Mouse (Mus musculus) olfactory bulb, adult 2 months (tissue): ENCODE data around the gene Kcnq5. TPM values are rescaled to one million over a fixed set of nuclear protein-coding genes. Genes with fewer than 3 reads are reported as not detected.
"Not testable (repeated sequence)": the region's sequence is repeated elsewhere in the genome, so short reads cannot be mapped to it uniquely, and the experiment has no call there.

ENCODE experiments used
- H3K27ac ChIP-seq: fragments of 200-500 bp; 2 replicates; pipeline ENCODE4 v1.5.1; 2012; ENCODE audit warnings: low read depth, low read length; ENCODE audit not compliant: insufficient read depth
- H3K4me1 ChIP-seq: fragments of 200-500 bp; 2 replicates; pipeline ENCODE4 v1.6.1; 2012; ENCODE audit warnings: low read length; ENCODE audit not compliant: control insufficient read depth, insufficient read depth
- H3K4me3 ChIP-seq: fragments of 200-500 bp; 2 replicates; pipeline ENCODE4 v1.5.1; 2012; ENCODE audit warnings: mild to moderate bottlenecking, low read depth, low read length, moderate library complexity; ENCODE audit not compliant: insufficient read depth
- CTCF ChIP-seq: fragments of 200-500 bp; IDR thresholded peaks from 2 replicates; pipeline ENCODE4 v1.5.1; 2012; ENCODE audit warnings: low read depth, mild to moderate bottlenecking, low read length, moderate library complexity; ENCODE audit not compliant: insufficient read depth
- POLR2A ChIP-seq: fragments of 200-500 bp; IDR thresholded peaks from 2 replicates; pipeline ENCODE4 v1.6.1; 2012; ENCODE audit warnings: mild to moderate bottlenecking, low read depth, low read length, moderate library complexity; ENCODE audit not compliant: insufficient read depth
- WGBS: fragments of 180-500 bp; shearing (Covaris S2); methylation state at CpG from one replicate; pipeline ENCODE4 v1.1.7; 2018; 5-methylcytosine and 5-hydroxymethylcytosine counted together
- polyA plus RNA-seq: library from polyadenylated mRNA; stranded (reverse); fragments of >200 nt; gene quantifications from 2 replicates; pipeline ENCODE4 v1.2.4, GENCODE M21; 2012; ENCODE audit warnings: low replicate concordance; ENCODE audit not compliant: missing spikeins, insufficient read depth, insufficient read length

The Kcnq5 gene
- polyA plus RNA-seq, 1 experiment: not detected

- WGBS: 97% methylated on average over 3 of the region's 3 CpGs
- Histone ChIP-seq H3K27ac (no peak overlapping the region), H3K4me3 (no peak overlapping the region), H3K4me1 (no peaks in the 10 kb centered on the region)
- TF ChIP-seq POLR2A: no peak
- TF ChIP-seq CTCF: no peak
Observed at GRCm38 (mm10) chr1:21618712-21619111, 343.0 kb downstream of the Kcnq5 start.

GRCm38 (mm10) chr1:21616666-21617065, 345.1 kb downstream of the Kcnq5 start:
- H3K4me3 ChIP-seq: no peak overlapping the region
- 32% methylated on average over 4 of the region's 4 CpGs for WGBS
- H3K4me1 ChIP-seq: no peaks in the 10 kb centered on the region
- TF ChIP-seq CTCF: no peak
- no peak for TF ChIP-seq POLR2A
- H3K27ac ChIP-seq: no peak overlapping the region

GRCm38 (mm10) chr1:21613933-21614332, 347.8 kb downstream of the Kcnq5 start:
- TF ChIP-seq POLR2A (no peak), CTCF (no peak)
- Histone ChIP-seq H3K27ac (no peak overlapping the region), H3K4me3 (no peak overlapping the region), H3K4me1 (no peaks in the 10 kb centered on the region)
- WGBS: 90% methylated on average over 2 of the region's 2 CpGs

GRCm38 (mm10) chr1:21604003-21604402, 357.7 kb downstream of the Kcnq5 start:
- WGBS: 84% methylated on average over 4 of the region's 4 CpGs
- Histone ChIP-seq H3K4me1 (no peaks in the 10 kb centered on the region), H3K4me3 (no peak overlapping the region), H3K27ac (no peak overlapping the region)
- TF ChIP-seq POLR2A: no peak
- no peak for TF ChIP-seq CTCF

- no peak for TF ChIP-seq CTCF
- no peak for TF ChIP-seq POLR2A
- no peak overlapping the region for H3K27ac ChIP-seq
- H3K4me1 ChIP-seq: no peaks in the 10 kb centered on the region
- H3K4me3 ChIP-seq: no peak overlapping the region
Observed at GRCm38 (mm10) chr1:21602567-21602966, 359.2 kb downstream of the Kcnq5 start.

- Histone ChIP-seq H3K27ac (no peak overlapping the region), H3K4me1 (no peaks in the 10 kb centered on the region), H3K4me3 (no peak overlapping the region)
- TF ChIP-seq CTCF (no peak), POLR2A (no peak)
- 33% methylated on average over 4 of the region's 4 CpGs for WGBS
Observed at GRCm38 (mm10) chr1:21600606-21601005, 361.1 kb downstream of the Kcnq5 start.

GRCm38 (mm10) chr1:21593872-21594271, 367.9 kb downstream of the Kcnq5 start:
- TF ChIP-seq CTCF (no peak), POLR2A (no peak)
- WGBS: 52% methylated on average over 4 of the region's 4 CpGs
- no peak overlapping the region for H3K4me3 ChIP-seq
- H3K27ac ChIP-seq: no peak overlapping the region
- no peaks in the 10 kb centered on the region for H3K4me1 ChIP-seq

GRCm38 (mm10) chr1:21567397-21567796, 394.3 kb downstream of the Kcnq5 start:
- H3K27ac ChIP-seq, H3K4me3 ChIP-seq, H3K4me1 ChIP-seq: not testable (repeated sequence)
- 87% methylated on average over 2 of the region's 2 CpGs for WGBS

- WGBS: 56% methylated on average over 6 of the region's 6 CpGs
- H3K27ac ChIP-seq: no peak overlapping the region
- H3K4me3 ChIP-seq: no peak overlapping the region
- no peaks in the 10 kb centered on the region for H3K4me1 ChIP-seq
- no peak for TF ChIP-seq POLR2A
Observed at GRCm38 (mm10) chr1:21554630-21555029, 407.1 kb downstream of the Kcnq5 start.

- H3K4me1 ChIP-seq: no peaks in the 10 kb centered on the region
- no peak overlapping the region for H3K27ac ChIP-seq
- no peak overlapping the region for H3K4me3 ChIP-seq
- no peak for TF ChIP-seq CTCF
- TF ChIP-seq POLR2A: no peak
- WGBS: 91% methylated on average over 2 of the region's 2 CpGs
Observed at GRCm38 (mm10) chr1:21552715-21553114, 409.0 kb downstream of the Kcnq5 start.
